Mouse (Mus musculus) v-Abl transformed pro-B cells (cell line): ENCODE data around the gene Hs3st3b1.

Experiments used
- in situ Hi-C, 2 experiments: fragments of 400-800 bp; cut with MboI; formaldehyde crosslinking; loops; one replicate each; pipeline ENCODE4 v1.15.1; 2025; ENCODE audit not compliant: unreplicated experiment in 2 of 2

Gene Hs3st3b1

GRCm38 (mm10) chr11:63893557-63893956 lies 28.5 kb downstream of the Hs3st3b1 start:
- in situ Hi-C loops: no loop called here

- in situ Hi-C loops: no loop called here
Measured at GRCm38 (mm10) chr11:63891479-63892020, 30.5 kb downstream of the Hs3st3b1 start.

GRCm38 (mm10) chr11:63883385-63883784 lies 38.7 kb downstream of the Hs3st3b1 start:
- in situ Hi-C loops: no loop called here

- in situ Hi-C loops: no loop called here
Measured at GRCm38 (mm10) chr11:63880296-63880695, 41.8 kb downstream of the Hs3st3b1 start.

GRCm38 (mm10) chr11:63879261-63879660 lies 42.8 kb downstream of the Hs3st3b1 start:
- in situ Hi-C loops: no loop called here

- in situ Hi-C loops: no loop called here
Measured at GRCm38 (mm10) chr11:63878616-63879015, 43.5 kb downstream of the Hs3st3b1 start.

GRCm38 (mm10) chr11:63862746-63863145 lies 59.3 kb downstream of the Hs3st3b1 start:
- in situ Hi-C loops: no loop called here

- in situ Hi-C loops: no loop called here
Measured at GRCm38 (mm10) chr11:63861982-63862381, 60.1 kb downstream of the Hs3st3b1 start.

GRCm38 (mm10) chr11:63851041-63851730 lies 70.9 kb downstream of the Hs3st3b1 start:
- in situ Hi-C loops: no loop called here

GRCm38 (mm10) chr11:63850261-63850660 lies 71.8 kb downstream of the Hs3st3b1 start:
- in situ Hi-C loops: no loop called here

GRCm38 (mm10) chr11:63845379-63845778 lies 76.7 kb downstream of the Hs3st3b1 start:
- in situ Hi-C loops: no loop called here

- in situ Hi-C loops: no loop called here
Measured at GRCm38 (mm10) chr11:63844701-63845100, 77.4 kb downstream of the Hs3st3b1 start.

GRCm38 (mm10) chr11:63837526-63837925 lies 84.6 kb downstream of the Hs3st3b1 start:
- in situ Hi-C loops: no loop called here
